Mouse (Mus musculus) lung, embryonic 16.5 days (tissue): ENCODE measurements at regions not wholly inside any gene's neighbourhood (a gene's known extent, or its start where the extent isn't known, plus 50 kb on each side); places are given as distances from the start of the nearest gene placed in this dataset.
A peak's percentile ranks its signal among the peaks of the same experiment; 100 is the strongest.

ENCODE experiments used
- ATAC-seq: fragments of 200-750 bp; cut with Nextera tagmentation; 2 replicates; pipeline ENCODE4 v1.8.0; 2017; ENCODE audit warnings: low read depth, mild to moderate bottlenecking, moderate library complexity
- H3K27ac ChIP-seq: fragments of 300-500 bp; sonication (generic); 2 replicates; pipeline ENCODE4 v1.5.1; 2014; ENCODE audit warnings: mild to moderate bottlenecking, control low read depth, low read length
- H3K27me3 ChIP-seq: fragments of 300-500 bp; sonication (generic); 2 replicates; pipeline ENCODE4 v1.6.1; 2014; ENCODE audit warnings: low read depth, low read length, mixed read lengths; ENCODE audit not compliant: control insufficient read depth, insufficient read depth
- H3K36me3 ChIP-seq: fragments of 300-500 bp; sonication (generic); 2 replicates; pipeline ENCODE4 v1.6.1; 2014; ENCODE audit warnings: low read length; ENCODE audit not compliant: control insufficient read depth, insufficient read depth
- H3K4me1 ChIP-seq: fragments of 300-500 bp; sonication (generic); replicated peaks from 2 replicates; pipeline ENCODE4 v1.6.1; 2014; ENCODE audit warnings: low read length, mixed read lengths; ENCODE audit not compliant: control insufficient read depth, insufficient read depth
- H3K4me2 ChIP-seq: fragments of 300-500 bp; sonication (generic); 2 replicates; pipeline ENCODE4 v1.6.1; 2014; ENCODE audit warnings: low read depth, low read length, control low read depth
- H3K4me3 ChIP-seq: fragments of 300-500 bp; sonication (generic); 2 replicates; pipeline ENCODE4 v1.5.1; 2014; ENCODE audit warnings: mild to moderate bottlenecking, low read length, control low read depth
- H3K9ac ChIP-seq: fragments of 300-500 bp; sonication (generic); 2 replicates; pipeline ENCODE4 v1.6.1; 2014; ENCODE audit warnings: low read length, control low read depth
- H3K9me3 ChIP-seq: fragments of 300-500 bp; sonication (generic); 2 replicates; pipeline ENCODE4 v1.6.1; 2016; ENCODE audit warnings: low read length; ENCODE audit not compliant: control insufficient read depth
- WGBS: fragments of 180-500 bp; shearing (Covaris S2); extraction: QIAGEN DNeasy Blood & Tissue Kit; methylation state at CpG from one replicate; pipeline ENCODE4 v1.1.7; 2014; 5-methylcytosine and 5-hydroxymethylcytosine counted together

- Histone ChIP-seq H3K4me3 (no peak overlapping the region), H3K36me3 (no peaks in the 10 kb centered on the region), H3K4me1 (peaks cover 3% of the 10 kb centered on the region), H3K9me3 (no peaks in the 10 kb centered on the region), H3K9ac (no peak overlapping the region), H3K4me2 (no peak overlapping the region), H3K27ac (no peak overlapping the region), H3K27me3 (no peaks in the 10 kb centered on the region)
- no peak for ATAC-seq
- WGBS: 45% methylated on average over 3 of the region's 3 CpGs
Observed at GRCm38 (mm10) chr11:52631579-52631978, 132.9 kb upstream of the Fstl4 start.

GRCm38 (mm10) chr11:52634189-52634588, 130.2 kb upstream of the Fstl4 start:
- H3K27me3 ChIP-seq: no peaks in the 10 kb centered on the region
- ATAC-seq: no peak
- no peak overlapping the region for H3K27ac ChIP-seq

GRCm38 (mm10) chr11:52635716-52636389, 128.6 kb upstream of the Fstl4 start:
- H3K27me3 ChIP-seq: no peaks in the 10 kb centered on the region
- no peak overlapping the region for H3K9ac ChIP-seq
- no peak overlapping the region for H3K4me2 ChIP-seq
- H3K4me1 ChIP-seq: no peaks in the 10 kb centered on the region
- 50% methylated on average over 13 of the region's 13 CpGs for WGBS
- H3K27ac ChIP-seq: no peak overlapping the region
- ATAC-seq: no peak
- no peaks in the 10 kb centered on the region for H3K36me3 ChIP-seq
- no peaks in the 10 kb centered on the region for H3K9me3 ChIP-seq
- H3K4me3 ChIP-seq: no peak overlapping the region

More at GRCm38 (mm10) chr11:52634189-52634588, 130.2 kb upstream of the Fstl4 start:
- 77% methylated on average over 3 of the region's 3 CpGs for WGBS
- H3K4me1 ChIP-seq: no peaks in the 10 kb centered on the region
- no peak overlapping the region for H3K9ac ChIP-seq
- no peak overlapping the region for H3K4me3 ChIP-seq
- no peaks in the 10 kb centered on the region for H3K36me3 ChIP-seq
- H3K4me2 ChIP-seq: no peak overlapping the region
- no peaks in the 10 kb centered on the region for H3K9me3 ChIP-seq

- ATAC-seq: no peak
- H3K27me3 ChIP-seq: no peaks in the 10 kb centered on the region
- no peak overlapping the region for H3K27ac ChIP-seq
- no peak overlapping the region for H3K9ac ChIP-seq
- H3K4me3 ChIP-seq: no peak overlapping the region
- WGBS: 95% methylated on average over 1 of the region's 1 CpGs
- no peak overlapping the region for H3K4me2 ChIP-seq
- no peaks in the 10 kb centered on the region for H3K4me1 ChIP-seq
- H3K9me3 ChIP-seq: no peaks in the 10 kb centered on the region
- no peaks in the 10 kb centered on the region for H3K36me3 ChIP-seq
Observed at GRCm38 (mm10) chr11:52638939-52639338, 125.5 kb upstream of the Fstl4 start.

- H3K4me3 ChIP-seq: no peak overlapping the region
- no peaks in the 10 kb centered on the region for H3K27me3 ChIP-seq
- no peak overlapping the region for H3K9ac ChIP-seq
- no peak overlapping the region for H3K4me2 ChIP-seq
- no peaks in the 10 kb centered on the region for H3K4me1 ChIP-seq
- ATAC-seq: peak; percentile 52; the same call in 1 of the 2 replicates
- no peak overlapping the region for H3K27ac ChIP-seq
- no peaks in the 10 kb centered on the region for H3K36me3 ChIP-seq
- H3K9me3 ChIP-seq: no peaks in the 10 kb centered on the region
- WGBS: 23% methylated on average over 14 of the region's 14 CpGs
Observed at GRCm38 (mm10) chr11:52641725-52642338, 122.6 kb upstream of the Fstl4 start.

- 17% methylated on average over 6 of the region's 6 CpGs for WGBS
- H3K36me3 ChIP-seq: no peaks in the 10 kb centered on the region
- no peaks in the 10 kb centered on the region for H3K4me1 ChIP-seq
- no peaks in the 10 kb centered on the region for H3K9me3 ChIP-seq
- no peak overlapping the region for H3K27ac ChIP-seq
- no peak for ATAC-seq
- no peaks in the 10 kb centered on the region for H3K27me3 ChIP-seq
- no peak overlapping the region for H3K9ac ChIP-seq
- no peak overlapping the region for H3K4me2 ChIP-seq
- no peak overlapping the region for H3K4me3 ChIP-seq
Observed at GRCm38 (mm10) chr11:52644081-52644768, 120.2 kb upstream of the Fstl4 start.

- H3K4me2 ChIP-seq: no peak overlapping the region
- H3K27me3 ChIP-seq: no peaks in the 10 kb centered on the region
- H3K36me3 ChIP-seq: no peaks in the 10 kb centered on the region
- H3K4me1 ChIP-seq: no peaks in the 10 kb centered on the region
- no peak overlapping the region for H3K9ac ChIP-seq
- no peaks in the 10 kb centered on the region for H3K9me3 ChIP-seq
- WGBS: 40% methylated on average over 15 of the region's 15 CpGs
- H3K4me3 ChIP-seq: no peak overlapping the region
- no peak overlapping the region for H3K27ac ChIP-seq
- ATAC-seq: no peak
Observed at GRCm38 (mm10) chr11:52648176-52648839, 116.1 kb upstream of the Fstl4 start.

- no peak for ATAC-seq
- Histone ChIP-seq H3K36me3 (no peaks in the 10 kb centered on the region), H3K27ac (no peak overlapping the region), H3K4me3 (no peak overlapping the region), H3K9me3 (no peaks in the 10 kb centered on the region), H3K4me2 (no peak overlapping the region), H3K27me3 (no peaks in the 10 kb centered on the region), H3K4me1 (no peaks in the 10 kb centered on the region), H3K9ac (no peak overlapping the region)
- WGBS: 55% methylated on average over 8 of the region's 8 CpGs
Observed at GRCm38 (mm10) chr11:52648849-52649400, 115.5 kb upstream of the Fstl4 start.

- Histone ChIP-seq H3K27me3 (no peaks in the 10 kb centered on the region), H3K9ac (no peak overlapping the region), H3K27ac (no peak overlapping the region), H3K4me3 (no peak overlapping the region), H3K4me2 (no peak overlapping the region), H3K36me3 (no peaks in the 10 kb centered on the region), H3K4me1 (no peaks in the 10 kb centered on the region), H3K9me3 (no peaks in the 10 kb centered on the region)
- no peak for ATAC-seq
- WGBS: 78% methylated on average over 7 of the region's 7 CpGs
Observed at GRCm38 (mm10) chr11:52654640-52655039, 109.8 kb upstream of the Fstl4 start.
